Mouse (Mus musculus): ENCODE measurements around the gene Gm10203.
"Not testable (repeated sequence)": the region's sequence is repeated elsewhere in the genome, so short reads cannot be mapped to it uniquely, and the experiment has no call there.

The Gm10203 gene

DNA sequence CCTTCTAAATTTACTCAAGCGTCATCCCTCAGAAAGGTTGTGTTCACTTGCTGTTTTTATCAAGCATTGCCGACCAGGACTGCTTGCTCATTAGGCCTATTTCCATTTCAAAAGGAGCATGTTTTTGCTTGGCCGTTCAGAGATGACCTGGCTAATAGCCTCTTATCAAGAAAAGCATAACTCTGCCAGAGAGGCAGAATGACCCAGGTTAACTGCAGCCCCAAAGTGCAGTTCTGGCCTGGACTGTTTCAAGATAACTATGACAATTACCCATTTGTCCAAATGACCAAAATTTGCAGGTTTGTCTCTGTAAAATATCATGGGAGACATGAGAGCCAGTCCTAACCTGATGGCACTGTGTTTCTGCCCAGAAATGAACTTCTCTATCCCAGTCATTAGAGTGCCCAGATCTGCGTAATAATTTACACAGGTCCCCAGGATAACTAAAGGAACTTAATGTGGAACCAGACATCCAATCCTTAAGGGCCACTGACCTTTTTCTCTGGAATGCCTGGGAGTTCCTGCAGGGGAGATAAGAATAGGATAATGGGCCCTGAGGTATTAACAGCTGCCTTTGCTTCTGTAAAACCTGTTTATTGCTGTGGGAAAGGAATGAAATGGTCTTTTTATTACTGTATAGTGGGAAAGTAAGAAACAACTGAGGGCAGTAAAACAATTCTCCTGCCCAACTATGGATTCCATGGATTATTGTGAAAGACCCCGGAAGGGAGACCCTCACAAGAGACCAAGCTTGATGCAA lies 4.6 kb downstream of the Gm10203 start:
- DNase-seq (ENCODE audit: low spot score in 2 of 2) = peak; percentile 15 to 32

DNA sequence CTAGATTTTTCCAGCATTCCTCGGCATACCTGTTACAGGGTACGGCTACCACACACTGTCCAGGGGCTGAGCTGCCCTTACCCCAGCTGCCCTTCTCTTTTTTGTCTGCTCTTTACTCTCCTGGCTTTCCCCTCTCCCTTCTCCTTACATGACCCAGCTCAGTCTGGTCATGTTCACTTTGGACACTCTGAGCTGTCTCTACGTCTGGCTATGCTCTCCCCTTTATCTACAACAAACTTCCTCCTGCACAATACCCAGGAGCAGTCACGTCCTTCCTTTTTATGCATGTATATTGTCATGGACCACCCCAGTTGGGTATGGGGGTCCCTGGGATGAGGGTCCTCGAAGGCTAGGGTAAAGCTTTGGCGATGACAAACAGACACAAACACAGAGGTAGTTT lies 5.7 kb downstream of the Gm10203 start:
- no peak for DNase-seq (ENCODE audit: low spot score in 2 of 2)

DNA sequence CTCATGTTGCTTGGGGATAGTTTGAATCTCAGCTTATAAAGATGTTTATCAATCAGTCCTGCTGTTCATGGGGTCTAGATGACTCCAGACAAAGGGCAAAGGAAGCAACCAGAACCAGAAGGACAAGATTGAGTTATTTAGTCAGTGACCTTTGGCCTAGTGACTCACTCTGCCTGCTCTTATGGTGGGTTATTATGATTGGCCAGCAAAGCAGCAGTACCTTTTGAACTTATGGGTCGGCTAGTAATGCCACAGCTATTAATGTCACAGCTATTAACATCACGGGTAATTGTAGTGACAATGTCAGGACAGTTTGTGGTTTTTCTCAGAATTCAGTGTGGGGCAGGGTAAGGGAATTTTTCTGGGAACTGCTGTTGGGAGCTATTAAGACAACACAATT lies 8.0 kb downstream of the Gm10203 start:
- no peak for DNase-seq (ENCODE audit: low spot score in 2 of 2)

DNA sequence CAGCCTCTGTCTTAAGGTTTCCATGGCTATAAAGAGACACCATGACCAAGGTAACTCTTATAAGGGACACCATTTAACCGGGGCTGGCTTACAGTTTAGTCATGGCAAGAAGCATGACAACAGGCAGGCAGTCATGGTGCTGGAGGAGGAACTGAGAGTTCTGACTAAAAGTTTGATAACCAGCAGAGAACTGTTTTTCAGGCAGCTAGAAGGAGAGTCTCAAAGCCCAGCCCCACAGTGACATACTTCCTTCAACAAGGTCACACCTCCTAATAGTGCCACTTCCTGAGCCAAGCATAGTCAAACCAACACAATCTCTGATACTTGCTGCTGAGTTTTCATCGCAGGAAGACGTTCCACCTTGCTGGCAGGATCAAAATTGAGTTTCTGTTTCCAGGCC lies 9.0 kb downstream of the Gm10203 start:
- no peak for DNase-seq (ENCODE audit: low spot score in 2 of 2)

DNA sequence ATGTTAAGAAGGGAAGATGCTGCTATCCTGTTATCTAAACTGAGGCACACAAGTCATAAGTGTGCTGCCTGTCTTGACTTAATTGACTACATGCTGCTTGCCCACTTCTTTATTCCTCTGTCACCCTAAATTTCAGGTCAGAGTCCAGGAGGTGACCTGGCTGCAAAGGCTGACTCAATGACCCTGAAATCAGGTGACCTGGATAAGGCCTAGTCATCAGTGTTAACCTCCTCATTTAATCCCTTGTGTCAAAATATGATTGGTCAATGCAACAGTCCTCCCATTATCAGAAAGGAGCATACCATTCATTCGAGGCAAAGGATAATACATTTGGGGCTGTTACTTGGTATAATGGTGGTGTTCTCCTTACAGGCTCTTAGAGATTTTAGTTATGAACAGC lies 9.5 kb downstream of the Gm10203 start, which contains the start of gene Etfbkmt:
TSS of gene Etfbkmt (plus strand) at position 379 of the 400 bp plus-strand sequence.
- no peak for DNase-seq (ENCODE audit: low spot score in 2 of 2)

DNA sequence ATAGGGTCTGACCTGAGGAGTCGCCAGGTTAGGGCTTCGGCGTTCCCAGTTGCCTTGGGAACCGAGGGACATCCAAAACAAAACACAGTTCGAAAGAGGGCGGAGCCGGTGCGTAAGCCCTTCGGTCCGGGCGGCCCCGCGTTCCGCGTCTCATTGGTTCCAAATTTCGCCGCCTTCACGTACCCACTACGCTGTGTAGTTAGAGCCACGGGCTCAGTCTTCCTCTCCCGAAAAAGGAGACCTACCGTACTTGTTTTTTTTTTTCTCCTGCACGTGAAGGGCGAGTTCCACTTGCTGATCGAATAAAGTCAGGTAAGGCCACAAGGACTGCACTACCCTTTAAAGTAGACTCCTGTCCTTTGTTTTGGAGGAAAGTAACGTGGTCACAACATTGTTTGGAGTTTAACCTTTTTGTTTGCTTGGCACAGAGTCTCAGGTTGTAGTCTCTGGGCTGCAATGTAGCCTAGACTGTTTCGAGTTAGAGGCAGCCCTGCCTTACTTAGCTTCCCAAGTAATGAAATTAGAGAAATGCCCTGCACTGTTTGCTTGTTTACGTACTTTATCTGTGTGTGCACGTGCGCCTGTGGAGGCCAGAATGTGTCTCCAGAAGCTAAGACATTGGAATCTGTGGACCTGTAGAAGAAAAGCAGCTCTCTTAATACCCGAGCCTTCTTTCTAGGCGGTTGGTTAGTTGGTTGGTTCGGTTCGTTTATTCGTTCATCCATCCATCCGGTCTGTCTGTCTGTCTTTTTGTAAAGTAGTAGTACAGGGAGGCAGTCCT lies 11.6 kb downstream of the Gm10203 start:
- peak; percentile 82 to 87 for DNase-seq (ENCODE audit: low spot score in 2 of 2)

DNA sequence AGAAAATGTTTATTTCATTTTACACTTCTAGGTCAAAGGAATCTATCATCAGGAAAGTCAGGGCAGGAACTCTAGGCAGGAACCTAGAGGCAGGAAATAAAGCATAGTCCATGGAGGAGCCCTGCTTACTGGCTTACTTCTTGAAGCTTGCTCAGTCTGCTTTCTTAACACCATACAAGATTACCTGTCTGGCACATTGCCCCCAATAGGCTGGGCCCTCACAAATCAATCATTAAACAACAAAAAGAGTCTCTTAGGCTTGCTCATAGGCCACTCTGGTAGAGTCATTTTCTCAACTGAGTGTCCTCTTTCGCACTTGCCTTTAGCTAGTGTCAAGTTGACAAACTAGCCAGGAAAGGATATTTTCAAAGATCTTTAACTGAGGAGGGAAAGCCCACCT lies 15.2 kb downstream of the Gm10203 start:
- no peak for DNase-seq (ENCODE audit: low spot score in 2 of 2)

DNA sequence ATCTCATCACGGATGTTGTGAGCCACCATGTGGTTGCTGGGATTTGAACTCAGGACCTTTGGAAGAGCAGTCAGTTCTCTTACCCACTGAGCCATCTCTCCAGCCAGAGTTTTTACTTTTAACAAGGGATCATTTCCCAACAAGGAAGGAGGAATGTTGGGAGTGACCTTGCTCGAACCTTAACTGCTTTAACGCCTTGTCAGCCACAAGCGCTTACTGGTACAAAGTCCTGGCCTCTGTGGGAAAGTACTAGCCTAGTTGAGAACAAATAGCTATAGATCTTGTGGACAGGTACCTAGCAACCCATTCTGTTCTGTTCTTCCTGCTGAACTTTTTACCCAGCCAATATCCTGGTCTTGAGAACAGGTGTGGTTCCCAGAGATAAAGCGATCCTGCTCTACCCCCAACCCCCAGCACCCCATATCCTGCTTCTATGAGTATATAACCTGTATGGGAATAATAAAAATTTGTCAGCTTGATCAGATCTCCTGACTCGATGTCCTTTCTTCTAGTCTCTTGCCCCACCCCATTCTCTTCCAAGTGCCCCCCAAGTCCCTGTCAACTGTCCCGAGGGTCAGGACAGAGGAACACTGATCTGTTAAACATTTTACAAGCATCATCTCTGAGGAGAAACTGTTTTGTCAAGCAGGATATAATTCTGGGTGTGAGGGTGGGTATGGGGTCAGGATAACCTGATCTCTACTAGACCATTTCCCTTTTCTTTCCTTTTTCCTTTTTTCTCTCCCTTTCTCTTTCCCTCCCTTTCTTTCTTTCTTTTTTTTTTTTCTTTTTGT lies 18.7 kb downstream of the Gm10203 start:
- DNase-seq (ENCODE audit: low spot score in 2 of 2) = no peak

DNA sequence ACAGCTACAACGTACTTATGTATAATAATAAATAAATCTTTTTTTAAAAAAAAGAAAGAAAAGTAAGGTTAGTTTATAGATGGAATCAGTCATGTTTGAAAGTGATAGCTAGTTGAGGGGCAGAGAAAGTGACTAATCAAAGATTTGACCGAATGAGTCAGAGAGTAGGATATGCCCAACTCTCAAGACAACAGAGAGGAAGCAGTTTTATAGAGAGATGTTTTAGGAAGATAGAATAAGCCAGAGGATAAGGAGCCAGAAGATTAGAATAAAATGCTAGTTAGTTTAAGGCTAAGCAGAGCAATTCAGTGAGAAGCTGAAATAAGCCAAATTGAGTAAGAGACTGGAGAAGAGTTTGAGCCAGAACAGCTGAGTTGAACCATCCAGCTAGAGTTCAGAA lies 22.1 kb downstream of the Gm10203 start:
- no peak for DNase-seq (ENCODE audit: low spot score in 2 of 2)

DNA sequence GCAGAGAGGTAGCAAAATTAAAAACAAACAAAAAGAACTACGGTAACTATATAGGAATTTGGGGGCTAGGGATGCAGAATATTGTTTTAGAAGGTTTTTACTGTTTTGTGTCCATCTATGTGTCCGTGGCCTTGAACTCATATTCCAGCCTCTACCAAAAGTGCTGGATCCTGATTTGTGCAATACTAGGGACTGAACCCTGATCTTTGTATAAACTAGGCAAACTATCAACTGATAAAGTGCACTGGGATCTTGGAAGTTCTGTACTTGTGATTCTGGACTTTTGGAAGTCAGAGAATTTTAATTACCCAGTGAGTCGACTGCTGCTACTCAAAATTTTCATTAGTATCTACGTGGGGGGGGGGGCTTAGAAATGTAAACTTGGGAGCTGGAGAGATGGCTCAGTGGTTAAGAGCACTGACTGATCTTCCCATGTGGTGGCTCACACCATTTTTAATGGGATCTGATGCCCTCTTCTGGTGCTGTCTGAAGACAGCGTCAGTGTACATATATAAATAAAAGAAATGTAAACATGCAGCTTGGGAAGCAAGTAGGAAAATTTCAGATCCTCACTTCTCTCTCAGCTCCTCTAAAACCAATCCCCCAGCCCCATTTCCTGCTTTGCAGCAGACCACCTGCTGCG lies 23.6 kb downstream of the Gm10203 start:
- DNase-seq (ENCODE audit: low spot score in 2 of 2) = no peak

DNA sequence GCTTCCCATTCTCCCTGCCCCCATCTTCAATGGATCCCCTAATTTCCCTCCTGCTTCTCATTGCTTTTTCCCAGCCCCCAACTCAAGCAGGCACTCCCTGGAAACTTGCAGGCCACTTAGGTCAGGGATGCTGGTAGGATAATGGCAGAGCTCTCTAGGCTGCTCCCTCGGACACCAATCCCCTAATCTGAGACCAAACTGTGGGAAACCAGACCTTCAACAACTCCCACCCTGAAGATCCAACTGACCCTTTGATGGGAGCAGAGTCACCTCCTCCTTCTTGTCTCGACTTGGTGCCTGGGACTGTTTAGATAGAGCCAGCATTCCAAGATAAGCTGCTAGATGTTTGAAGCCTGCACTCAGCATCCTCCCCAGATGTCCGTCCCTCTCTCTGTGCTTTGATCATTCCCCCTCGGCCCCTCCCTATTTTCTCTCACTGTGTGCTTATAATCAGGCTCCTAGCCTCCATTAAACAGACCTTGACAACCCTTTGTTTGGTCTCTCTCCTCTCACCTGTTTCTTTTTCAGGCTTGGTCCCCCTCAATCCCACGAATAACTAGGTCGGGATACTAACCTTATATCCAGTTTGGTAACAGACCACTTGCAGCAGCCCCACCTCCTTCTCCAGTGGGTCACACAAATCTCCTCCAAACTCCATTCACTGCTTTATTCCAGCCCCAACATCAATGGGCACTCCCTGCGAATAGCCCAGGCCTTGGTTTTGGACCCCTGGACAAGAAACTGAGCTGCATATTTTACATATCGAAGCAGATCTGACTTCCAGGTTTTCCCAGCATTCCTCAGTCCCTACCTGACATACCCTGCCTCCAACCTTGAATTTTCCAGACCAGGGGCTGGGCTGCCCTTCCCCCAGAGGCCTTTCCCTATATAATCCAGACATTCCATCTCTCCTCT lies 24.4 kb downstream of the Gm10203 start:
- DNase-seq (ENCODE audit: low spot score in 2 of 2) = no peak

DNA sequence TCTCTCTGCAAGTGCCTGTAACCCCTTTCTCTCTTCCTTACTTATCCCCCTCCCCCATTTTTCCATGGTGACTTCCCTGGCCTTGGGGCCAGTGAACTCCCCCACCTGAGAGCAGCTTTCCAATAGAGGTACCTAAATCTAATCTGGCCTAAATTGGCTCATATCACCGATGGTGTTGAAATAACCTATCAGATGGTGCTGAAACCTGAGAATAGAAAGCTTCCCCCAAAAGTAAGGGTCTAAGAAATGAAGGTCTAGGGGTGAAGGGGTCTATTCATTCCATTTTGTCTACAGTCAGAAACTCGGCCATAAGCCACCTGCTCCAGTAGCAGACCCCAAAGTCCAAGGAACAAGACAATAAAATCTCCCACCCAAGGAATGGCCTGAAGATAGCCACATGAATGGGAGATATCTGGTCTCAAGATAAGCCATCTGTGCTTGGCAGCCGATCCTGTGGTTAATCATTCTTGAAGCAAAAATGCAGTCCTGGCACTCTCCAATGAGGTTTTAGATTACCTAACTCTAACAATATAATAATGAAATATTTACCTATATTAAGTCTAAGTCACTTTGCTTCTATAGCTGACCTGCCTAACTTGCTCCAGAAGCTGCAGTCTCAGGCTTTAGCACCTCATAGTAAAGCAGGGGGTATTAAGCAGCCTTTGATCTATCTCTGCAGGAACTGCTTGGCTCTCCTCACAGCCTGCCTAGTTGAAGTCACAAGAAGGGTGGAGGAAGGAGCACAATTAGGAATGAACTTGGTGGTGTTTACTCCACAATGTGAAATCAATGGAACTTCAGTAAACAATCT lies 25.3 kb downstream of the Gm10203 start:
- peak in 1 of 2 experiments; percentile 25 for DNase-seq (ENCODE audit: low spot score in 2 of 2)

DNA sequence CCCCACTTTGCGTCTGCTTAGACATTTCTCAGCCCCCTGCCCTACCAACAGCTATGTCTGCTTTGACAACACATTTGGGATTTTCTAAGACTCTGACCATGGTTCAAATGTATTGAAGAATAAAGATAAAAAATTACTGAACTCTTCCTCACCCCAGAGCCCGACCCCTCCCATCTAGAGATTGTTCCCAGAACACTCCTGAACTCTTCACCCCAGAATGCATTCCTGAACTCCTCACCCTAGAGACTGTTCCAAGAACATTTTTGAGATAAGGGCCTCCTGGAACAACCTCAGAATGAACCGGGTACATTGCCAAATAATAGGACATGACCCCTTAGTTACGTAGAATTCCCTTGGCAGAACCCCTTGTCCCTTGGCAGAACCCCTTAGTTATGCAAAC lies 37.1 kb downstream of the Gm10203 start:
- peak; percentile 70 to 72 for DNase-seq (ENCODE audit: low spot score in 2 of 2)

DNA sequence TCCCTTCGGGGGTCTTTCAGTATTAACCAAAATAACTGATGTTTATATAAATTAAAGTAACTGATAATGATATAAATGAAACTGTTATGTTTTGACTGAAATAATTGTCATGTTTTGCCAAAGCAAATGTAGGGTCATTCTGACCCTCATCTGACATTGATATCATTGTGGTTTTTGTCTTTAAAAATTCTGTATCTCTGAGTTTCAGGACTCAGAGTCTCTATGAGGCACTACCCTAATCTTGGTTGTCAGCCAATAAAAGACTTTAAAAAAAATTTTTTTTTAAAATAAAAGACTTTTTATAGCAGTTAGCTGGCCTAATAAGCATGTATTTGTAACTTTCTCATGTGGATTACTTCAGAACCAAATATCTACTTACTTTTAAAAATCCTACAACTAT lies 37.7 kb downstream of the Gm10203 start:
- no peak for DNase-seq (ENCODE audit: low spot score in 2 of 2)

DNA sequence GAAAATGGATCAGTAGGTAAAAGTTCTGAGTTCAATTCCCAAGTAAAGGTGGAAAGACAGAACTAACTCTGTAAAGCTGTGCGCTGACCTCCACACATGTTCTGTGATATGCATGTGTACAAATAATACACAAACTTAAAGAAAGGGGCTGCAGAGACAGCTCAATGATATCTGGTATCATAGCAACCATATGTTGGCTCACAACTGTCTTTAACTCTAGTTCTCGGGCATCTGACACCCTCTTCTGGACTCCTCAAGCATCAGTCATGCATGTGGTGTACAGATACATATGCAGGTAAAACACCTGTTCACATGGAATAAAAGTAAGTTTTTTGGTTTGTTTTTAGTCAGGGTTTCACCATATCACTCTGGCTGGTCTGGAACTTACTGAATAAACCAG lies 38.5 kb downstream of the Gm10203 start:
- no peak for DNase-seq (ENCODE audit: low spot score in 2 of 2)

DNA sequence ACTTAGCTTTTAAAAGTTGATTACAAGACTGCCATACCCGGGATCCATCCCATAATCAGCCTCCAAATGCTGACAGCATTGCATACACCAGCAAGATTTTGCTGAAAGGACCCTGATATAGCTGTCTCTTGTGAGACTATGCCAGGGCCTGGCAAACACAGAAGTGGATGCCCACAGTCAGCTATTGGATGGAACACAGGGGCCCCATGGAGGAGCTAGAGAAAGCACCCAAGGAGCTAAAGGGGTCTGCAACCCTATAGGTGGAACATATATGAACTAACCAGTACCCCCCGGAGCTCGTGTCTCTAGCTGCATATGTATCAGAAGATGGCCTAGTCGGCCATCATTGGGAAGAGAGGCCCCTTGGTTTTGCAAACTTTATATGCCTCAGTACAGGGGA lies 40.0 kb downstream of the Gm10203 start:
- not testable (repeated sequence) for DNase-seq (ENCODE audit: low spot score in 2 of 2)

DNA sequence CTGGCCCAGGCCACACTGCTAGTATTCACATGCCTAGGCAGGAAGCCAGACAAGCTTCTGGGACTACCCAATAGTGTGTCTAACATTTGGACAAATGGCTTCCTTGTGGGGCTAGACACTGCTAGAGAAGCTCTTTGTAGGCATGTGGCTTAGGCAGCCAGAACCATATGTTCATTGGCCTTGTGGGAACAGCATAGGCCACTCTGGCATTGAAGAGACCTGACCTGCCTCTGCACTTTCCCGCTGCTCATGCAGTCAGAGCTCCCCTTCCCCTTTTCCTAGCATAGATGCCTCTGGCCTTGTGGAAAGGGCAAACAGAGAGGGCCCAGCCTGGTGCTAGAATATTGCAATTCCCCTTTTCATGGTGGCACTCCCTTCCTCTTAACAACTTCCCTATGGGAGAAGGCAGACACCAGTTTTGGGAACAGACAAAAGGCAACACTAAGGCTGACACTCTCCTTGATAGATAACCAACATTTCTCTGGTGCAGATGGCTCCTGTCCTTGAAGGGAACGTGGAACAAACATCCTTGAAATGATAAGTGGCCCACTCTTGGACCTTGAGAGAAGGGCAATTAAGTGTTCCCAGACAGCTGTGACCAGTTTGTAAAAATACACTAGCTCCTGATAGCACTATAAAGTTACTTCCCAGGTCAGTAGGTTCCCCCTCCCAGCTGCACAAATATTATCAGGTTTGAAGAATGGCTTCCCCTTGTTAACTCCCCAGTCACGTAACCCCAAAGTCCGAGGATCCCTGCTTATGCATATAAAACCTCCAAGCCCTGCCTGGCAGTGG lies 44.1 kb downstream of the Gm10203 start:
- DNase-seq (ENCODE audit: low spot score in 2 of 2) = peak; percentile 13 to 43

DNA sequence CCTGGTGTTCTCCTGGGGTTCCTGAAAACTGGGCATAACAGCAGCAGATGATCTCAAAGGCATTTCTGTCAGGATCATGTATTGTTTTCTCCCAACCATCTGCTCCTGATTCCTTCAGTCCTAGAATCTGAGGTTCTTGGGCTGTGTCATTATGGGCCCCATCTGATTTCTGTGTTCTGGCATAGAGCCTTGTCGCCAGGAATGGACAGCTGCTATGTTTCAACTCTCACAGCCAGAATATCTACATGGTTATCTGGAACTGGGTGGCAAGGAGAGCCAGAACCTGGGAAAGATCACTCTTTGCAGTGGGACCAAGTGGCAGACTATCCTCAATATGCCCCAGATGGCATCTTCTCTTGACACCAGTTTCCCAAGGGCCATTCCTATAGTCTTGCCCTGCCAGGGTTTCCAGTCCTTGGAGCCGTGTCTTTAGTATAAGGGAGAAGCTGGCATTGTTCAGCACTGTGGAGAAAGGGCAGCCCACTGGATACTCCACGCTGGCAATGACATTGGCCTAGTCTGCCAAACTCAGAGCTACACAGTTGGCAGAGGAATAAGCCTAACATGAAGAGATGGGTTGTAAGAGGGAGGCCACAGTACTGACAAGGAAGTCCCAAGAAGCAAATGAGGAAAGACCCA lies 45.1 kb downstream of the Gm10203 start:
- peak; percentile 59 to 63 for DNase-seq (ENCODE audit: low spot score in 2 of 2)

DNA sequence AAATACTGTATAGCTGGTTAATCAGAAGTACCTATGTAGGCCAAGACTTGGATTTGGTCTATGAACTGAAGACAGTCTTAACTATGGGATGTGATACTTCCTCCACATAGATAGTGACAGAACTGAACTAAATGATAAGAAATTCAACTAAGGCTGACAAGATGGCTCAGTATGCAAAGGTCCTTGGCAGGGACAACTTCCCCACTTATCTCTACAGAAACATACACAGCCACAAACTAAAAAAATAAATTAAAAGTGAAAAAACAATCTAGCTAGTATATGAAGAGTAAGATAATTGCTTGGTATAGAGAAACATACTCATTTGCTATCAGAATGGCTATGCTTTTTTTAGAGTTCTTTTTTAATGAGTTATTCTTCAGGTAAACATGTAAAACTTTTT lies 49.1 kb downstream of the Gm10203 start:
- no peak for DNase-seq (ENCODE audit: low spot score in 2 of 2)

All from heart, adult 9 months (tissue).